Mouse (Mus musculus) kidney, adult 2 months (tissue): ENCODE measurements at regions not wholly inside any gene's neighbourhood (a gene's known extent, or its start where the extent isn't known, plus 50 kb on each side); places are given as distances from the start of the nearest gene placed in this dataset.

Experiments
- DNase-seq: peaks from one replicate; pipeline ENCODE4 v3.0.0; 2021
- H3K27ac ChIP-seq: fragments of 200-500 bp; 2 replicates; pipeline ENCODE4 v1.5.1; 2012; ENCODE audit warnings: low read depth, low read length, control low read depth, inconsistent platforms; ENCODE audit not compliant: insufficient read depth
- H3K27me3 ChIP-seq: fragments of 200-500 bp; replicated peaks from 2 replicates; pipeline ENCODE4 v1.6.1; 2012; ENCODE audit warnings: mild to moderate bottlenecking, moderate library complexity, low read length, inconsistent platforms; ENCODE audit not compliant: control insufficient read depth, insufficient read depth
- H3K36me3 ChIP-seq: fragments of 200-500 bp; 2 replicates; pipeline ENCODE4 v1.6.1; 2012; ENCODE audit warnings: mild to moderate bottlenecking, moderate library complexity, low read length, inconsistent platforms; ENCODE audit not compliant: control insufficient read depth, insufficient read depth
- H3K4me1 ChIP-seq: fragments of 200-500 bp; 2 replicates; pipeline ENCODE4 v1.6.1; 2011; ENCODE audit warnings: low read length; ENCODE audit not compliant: control insufficient read depth, insufficient read depth
- H3K4me3 ChIP-seq: fragments of 200-500 bp; 2 replicates; pipeline ENCODE4 v1.5.1; 2011; ENCODE audit warnings: mild to moderate bottlenecking, low read depth, low read length, control low read depth; ENCODE audit not compliant: insufficient read depth
- CTCF ChIP-seq: fragments of 200-500 bp; conservative IDR thresholded peaks from 2 replicates; pipeline ENCODE4 v1.5.1; 2011; ENCODE audit warnings: low read depth, mild to moderate bottlenecking, control low read depth, low read length, moderate library complexity, mixed read lengths; ENCODE audit not compliant: insufficient read depth, insufficient read length
- POLR2A ChIP-seq: fragments of 200-500 bp; IDR thresholded peaks from one replicate; pipeline ENCODE4 v1.6.1; 2011; ENCODE audit warnings: low read depth, low read length, control low read depth
- WGBS: fragments of 180-500 bp; shearing (Covaris S2); methylation state at CpG from one replicate; pipeline ENCODE4 v1.1.7; 2018; 5-methylcytosine and 5-hydroxymethylcytosine counted together

DNA sequence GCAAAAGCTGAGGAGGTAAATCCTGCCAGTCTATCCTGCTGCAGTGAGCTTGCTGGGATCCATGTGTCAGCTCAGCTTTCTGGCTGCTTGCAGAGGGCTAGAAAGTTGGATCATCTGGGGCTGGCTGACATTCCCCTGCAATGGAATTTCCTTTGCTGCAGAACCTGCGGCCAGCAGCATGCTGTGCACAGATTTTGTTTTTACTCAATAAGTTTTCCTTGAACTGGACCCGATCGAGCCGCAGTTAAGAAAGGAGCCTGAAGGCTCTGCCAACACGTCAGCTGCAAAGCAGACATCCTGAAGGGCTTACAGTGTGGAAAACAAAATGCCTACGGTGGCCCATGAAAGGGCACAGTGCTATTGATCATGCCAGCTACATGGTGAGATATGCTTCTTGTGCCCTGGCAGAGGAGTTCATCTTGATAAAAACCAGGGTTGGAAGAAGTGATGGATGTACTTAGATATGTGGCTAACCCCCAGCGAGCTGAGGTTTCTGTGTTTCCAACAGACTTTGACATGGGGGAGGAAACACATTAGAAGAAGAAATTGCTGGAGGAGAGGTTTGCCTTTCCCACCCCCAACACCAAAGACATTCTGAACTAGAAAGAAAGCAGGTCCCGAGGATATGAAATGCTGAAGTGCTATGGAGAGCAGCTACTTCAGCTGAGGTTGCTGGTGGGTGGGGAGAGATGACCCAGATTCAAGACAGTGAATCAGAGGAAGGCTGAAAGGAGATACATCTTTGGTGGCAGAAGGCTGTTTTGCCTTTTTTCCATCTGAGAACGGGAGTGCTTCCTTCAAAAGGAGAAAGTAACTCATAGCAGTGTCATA lies 105.2 kb upstream of the Pdzrn3 start:
- TF ChIP-seq CTCF: no peak
- no peak for TF ChIP-seq POLR2A
- DNase-seq: no peak
- no peak overlapping the region for H3K27ac ChIP-seq
- no peaks in the 10 kb centered on the region for H3K4me1 ChIP-seq
- 54% methylated on average over 9 of the region's 9 CpGs for WGBS
- H3K27me3 ChIP-seq: no peaks in the 10 kb centered on the region
- no peaks in the 10 kb centered on the region for H3K36me3 ChIP-seq
- H3K4me3 ChIP-seq: no peak overlapping the region

DNA sequence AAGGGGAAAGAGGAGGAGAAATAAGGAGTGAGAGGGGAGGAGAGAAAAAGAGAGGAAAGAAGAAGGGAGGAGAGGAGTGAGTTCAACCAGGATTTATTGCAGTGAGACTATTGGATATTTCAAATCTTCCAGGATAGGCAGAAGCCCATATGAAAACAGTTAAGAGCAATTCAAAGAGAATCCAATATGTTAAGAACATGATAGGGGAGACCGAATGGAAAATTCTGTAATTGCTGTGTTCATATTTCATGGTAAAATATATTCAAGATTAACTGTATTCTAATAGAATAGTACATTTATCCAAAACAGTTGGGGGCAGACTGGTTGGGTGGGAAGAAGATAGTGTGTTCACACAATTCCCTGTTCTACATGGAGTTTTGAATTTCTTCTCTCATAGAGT lies 96.3 kb upstream of the Pdzrn3 start:
- Histone ChIP-seq H3K27me3 (no peaks in the 10 kb centered on the region), H3K4me1 (no peaks in the 10 kb centered on the region), H3K4me3 (no peak overlapping the region), H3K36me3 (no peaks in the 10 kb centered on the region), H3K27ac (no peak overlapping the region)
- no peak for DNase-seq
- WGBS: 87% methylated on average over 1 of the region's 1 CpGs
- TF ChIP-seq POLR2A (no peak), CTCF (no peak)

DNA sequence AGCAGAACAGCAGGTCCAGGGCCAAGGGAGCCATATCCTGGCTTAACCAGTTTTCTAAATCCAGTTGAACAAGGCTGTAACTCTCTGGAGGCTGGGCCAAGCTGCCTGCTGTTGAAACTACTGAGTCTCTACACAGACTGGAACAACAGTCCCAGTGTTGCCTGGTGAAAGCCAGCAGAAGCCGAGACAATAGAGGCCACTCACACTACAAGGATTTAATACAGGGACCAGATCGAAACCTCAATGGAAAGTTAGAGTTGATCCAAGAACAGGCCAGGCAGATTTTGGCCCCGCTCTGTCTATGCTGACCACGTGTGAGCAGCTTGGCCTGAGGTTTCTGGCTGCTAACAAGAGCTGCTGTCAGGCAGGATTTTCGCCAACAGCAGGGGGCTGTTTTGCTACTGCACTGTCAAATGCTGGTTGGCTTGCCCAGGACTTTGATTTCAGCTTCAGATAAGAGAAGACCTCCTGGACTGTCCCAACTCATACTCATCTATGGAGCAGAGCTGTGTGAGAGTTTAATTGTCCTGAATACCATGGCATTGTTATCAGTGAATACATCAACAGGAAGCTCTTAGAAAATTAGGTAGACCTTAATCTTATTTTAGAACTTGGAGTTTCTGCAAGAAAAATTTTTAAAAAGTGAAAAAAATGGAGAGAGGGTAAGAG lies 95.7 kb upstream of the Pdzrn3 start:
- TF ChIP-seq CTCF: no peak
- no peak for TF ChIP-seq POLR2A
- Histone ChIP-seq H3K36me3 (no peaks in the 10 kb centered on the region), H3K27ac (no peak overlapping the region), H3K4me3 (no peak overlapping the region), H3K4me1 (no peaks in the 10 kb centered on the region), H3K27me3 (no peaks in the 10 kb centered on the region)
- 61% methylated on average over 5 of the region's 5 CpGs for WGBS
- peak; percentile 6 for DNase-seq

GRCm38 (mm10) chr6:101464910-101465309 lies 87.2 kb upstream of the Pdzrn3 start:
- DNase-seq: no peak
- no peak overlapping the region for H3K27ac ChIP-seq
- no peaks in the 10 kb centered on the region for H3K27me3 ChIP-seq
- H3K4me3 ChIP-seq: no peak overlapping the region
- no peaks in the 10 kb centered on the region for H3K36me3 ChIP-seq
- TF ChIP-seq POLR2A: no peak
- TF ChIP-seq CTCF: no peak
- WGBS: 92% methylated on average over 1 of the region's 1 CpGs
- no peaks in the 10 kb centered on the region for H3K4me1 ChIP-seq

DNA sequence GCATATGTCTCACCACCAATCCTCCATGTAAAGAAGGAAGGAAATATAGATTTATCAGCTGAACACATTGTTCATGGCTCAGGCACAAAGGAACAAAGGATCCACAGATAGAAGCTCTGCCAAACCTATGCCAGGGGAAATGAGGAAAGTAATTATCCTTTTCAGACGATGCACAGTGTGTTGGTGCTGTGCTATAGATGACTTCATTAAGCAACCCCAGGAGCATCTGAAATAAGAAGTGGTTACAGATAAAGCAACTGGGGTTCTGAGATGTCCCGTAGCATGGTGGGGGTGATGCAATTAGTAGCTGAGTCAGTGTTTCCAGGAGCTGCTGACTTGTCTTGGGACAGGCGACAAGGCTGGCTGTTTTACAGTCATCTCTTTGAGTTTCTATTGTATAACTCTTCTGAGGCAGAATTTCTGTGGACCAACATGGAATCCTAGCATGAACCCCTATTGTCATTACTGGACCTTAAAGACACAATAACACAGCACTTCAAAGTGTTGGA lies 86.2 kb upstream of the Pdzrn3 start:
- no peaks in the 10 kb centered on the region for H3K27me3 ChIP-seq
- H3K27ac ChIP-seq: no peak overlapping the region
- DNase-seq: no peak
- no peak for TF ChIP-seq POLR2A
- no peak for TF ChIP-seq CTCF
- WGBS: 86% methylated on average over 3 of the region's 3 CpGs
- H3K4me3 ChIP-seq: no peak overlapping the region
- H3K4me1 ChIP-seq: no peaks in the 10 kb centered on the region
- H3K36me3 ChIP-seq: no peaks in the 10 kb centered on the region

DNA sequence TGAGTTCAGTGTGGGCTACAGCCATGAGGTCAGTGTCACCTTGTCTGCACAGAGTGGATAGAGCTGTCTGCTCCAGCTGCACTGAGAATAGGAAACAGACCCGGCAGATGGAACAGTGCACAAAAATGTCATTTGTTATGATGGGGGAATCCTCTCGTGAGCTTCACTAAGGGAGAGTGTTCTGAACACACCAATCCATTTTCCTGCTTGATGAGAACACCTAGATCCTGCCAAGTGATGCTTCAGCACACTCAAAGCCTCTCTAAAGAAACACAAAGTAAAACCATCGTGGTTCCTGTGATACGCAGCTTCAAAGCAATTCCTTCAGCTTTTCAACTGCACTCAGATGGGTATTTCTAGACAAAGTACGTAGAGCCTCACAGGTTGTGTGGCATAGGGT lies 69.0 kb upstream of the Pdzrn3 start:
- Histone ChIP-seq H3K36me3 (no peaks in the 10 kb centered on the region), H3K4me3 (no peak overlapping the region), H3K4me1 (no peaks in the 10 kb centered on the region), H3K27ac (no peak overlapping the region), H3K27me3 (no peaks in the 10 kb centered on the region; the same call in 1 of the 2 replicates)
- DNase-seq: no peak
- 79% methylated on average over 5 of the region's 5 CpGs for WGBS
- no peak for TF ChIP-seq POLR2A

DNA sequence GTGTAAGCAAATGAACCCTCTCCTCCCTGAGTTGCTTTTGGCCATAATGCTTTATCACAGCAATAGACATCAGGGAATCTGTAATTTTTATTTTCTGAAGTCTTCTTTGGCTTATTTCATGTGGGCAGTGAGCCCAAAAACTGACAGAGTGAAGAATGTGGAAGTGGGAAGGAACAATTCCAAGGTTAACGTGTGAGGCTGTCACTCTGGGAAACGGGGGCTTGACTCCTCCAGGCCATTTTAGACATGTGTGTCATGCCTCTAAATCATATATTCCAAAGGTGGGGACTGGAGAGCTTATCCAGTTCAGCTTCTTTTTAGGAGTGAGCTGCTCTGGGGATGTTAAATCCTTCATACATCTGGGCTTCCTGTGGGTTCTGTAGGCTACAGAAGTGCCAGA lies 68.6 kb upstream of the Pdzrn3 start:
- H3K36me3 ChIP-seq: no peaks in the 10 kb centered on the region
- H3K27ac ChIP-seq: no peak overlapping the region
- 31% methylated on average over 2 of the region's 2 CpGs for WGBS
- DNase-seq: no peak
- TF ChIP-seq CTCF: no peak
- no peak for TF ChIP-seq POLR2A
- H3K4me3 ChIP-seq: no peak overlapping the region
- no peaks in the 10 kb centered on the region for H3K4me1 ChIP-seq
- no peaks in the 10 kb centered on the region; the same call in 1 of the 2 replicates for H3K27me3 ChIP-seq
